Mouse (Mus musculus) intestine, embryonic 15.5 days (tissue): Measurements from ENCODE around the gene Bsn. TPM values are rescaled to one million over a fixed set of nuclear protein-coding genes. Genes with fewer than 3 reads are reported as not detected.

Experiments
- ATAC-seq: fragments of 200-750 bp; cut with Nextera tagmentation; 2 replicates; pipeline ENCODE4 v1.8.0; 2017; ENCODE audit warnings: moderate TSS enrichment, moderate library complexity
- H3K27ac ChIP-seq: fragments of 300-500 bp; sonication (generic); 2 replicates; pipeline ENCODE4 v1.5.1; 2015; ENCODE audit warnings: mild to moderate bottlenecking, inconsistent platforms
- H3K27me3 ChIP-seq: fragments of 300-500 bp; sonication (generic); replicated peaks from 2 replicates; pipeline ENCODE4 v1.6.1; 2015; ENCODE audit warnings: inconsistent platforms
- H3K36me3 ChIP-seq: fragments of 300-500 bp; sonication (generic); 2 replicates; pipeline ENCODE4 v1.6.1; 2015; ENCODE audit warnings: inconsistent platforms
- H3K4me1 ChIP-seq: fragments of 300-500 bp; sonication (generic); replicated peaks from 2 replicates; pipeline ENCODE4 v1.6.1; 2015; ENCODE audit warnings: inconsistent platforms
- H3K4me2 ChIP-seq: fragments of 300-500 bp; sonication (generic); replicated peaks from 2 replicates; pipeline ENCODE4 v1.6.1; 2015; ENCODE audit warnings: mild to moderate bottlenecking, inconsistent platforms
- H3K4me3 ChIP-seq: fragments of 300-500 bp; sonication (generic); replicated peaks from 2 replicates; pipeline ENCODE4 v1.5.1; 2015; ENCODE audit warnings: inconsistent platforms
- H3K9ac ChIP-seq: fragments of 300-500 bp; sonication (generic); 2 replicates; pipeline ENCODE4 v1.6.1; 2015; ENCODE audit warnings: inconsistent platforms
- H3K9me3 ChIP-seq: fragments of 300-500 bp; sonication (generic); 2 replicates; pipeline ENCODE4 v1.6.1; 2016; ENCODE audit warnings: inconsistent platforms
- whole genome bisulfite sequencing: fragments of 180-500 bp; shearing (Covaris S2); methylation state at CpG from one replicate; pipeline ENCODE4 v1.1.7; 2015; 5-methylcytosine and 5-hydroxymethylcytosine counted together
- polyA plus RNA-seq: library from polyadenylated mRNA; unstranded; fragments of >200 nt; fragmentation: Nextera tagmentation; extraction: Ambion mirVana; gene quantifications from 2 replicates; pipeline ENCODE4 v1.2.1, GENCODE M21; 2015

Gene Bsn
- 4.7 and 4.9 TPM in 2 replicates for polyA plus RNA-seq

DNA sequence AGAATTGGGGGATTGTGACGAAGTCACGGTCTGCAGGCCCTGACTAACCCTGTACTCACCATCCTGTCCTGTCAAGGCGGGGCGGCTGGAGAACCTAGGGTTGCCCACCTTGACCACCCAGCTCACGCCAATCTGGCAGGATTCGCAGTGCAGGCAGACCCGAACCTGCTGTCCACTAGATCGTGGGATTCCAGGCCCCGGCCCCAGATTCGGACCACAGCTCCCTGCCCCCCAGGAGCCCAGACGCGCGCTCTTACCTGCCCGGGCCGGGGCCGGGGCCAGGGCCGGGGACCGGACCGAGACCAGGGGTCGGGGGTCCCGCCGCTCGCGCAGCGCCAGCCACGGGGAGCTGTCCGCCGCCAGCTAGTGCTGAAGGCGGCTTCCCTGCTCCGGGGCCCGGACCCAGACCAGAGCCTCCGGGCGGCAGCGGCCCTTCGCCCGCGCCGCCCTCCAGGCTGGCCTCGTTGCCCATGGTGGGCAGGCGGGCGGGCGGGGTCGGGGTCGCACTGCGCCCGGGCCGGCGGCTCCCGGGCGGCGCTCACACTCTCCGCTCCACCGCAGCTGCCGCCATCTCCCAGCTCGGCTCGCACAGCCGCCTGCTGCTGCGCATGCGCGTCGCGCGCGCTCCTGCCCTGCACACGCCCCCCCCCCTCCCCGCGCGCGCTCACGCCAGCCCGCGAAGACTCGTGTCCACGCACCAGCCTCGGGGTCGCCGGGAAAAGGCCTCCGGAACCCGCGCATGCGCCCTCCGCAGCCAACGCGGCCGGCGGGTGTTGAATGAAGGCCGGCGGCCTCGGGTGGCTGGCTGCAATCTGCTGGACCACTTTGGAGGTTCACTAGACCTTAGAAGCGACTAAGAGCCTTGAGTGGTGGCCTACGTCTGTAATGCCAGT is at the start of gene Bsn:
Bsn (minus strand) TSS at position 598 of the 893 bp plus-strand sequence.
- Histone ChIP-seq H3K4me3 (peak within 1 kb of the TSS; percentile 65), H3K4me1 (peaks cover 8% of the 10 kb centered on the region; the same call in 1 of the 2 replicates), H3K27me3 (peaks cover 19% of the 10 kb centered on the region), H3K27ac (no peak within 1 kb of the TSS), H3K36me3 (no peaks in the 10 kb centered on the region), H3K4me2 (peak within 1 kb of the TSS; percentile 95), H3K9me3 (no peaks in the 10 kb centered on the region), H3K9ac (peak within 1 kb of the TSS; percentile 23)
- 1% methylated on average over 89 of the region's 91 CpGs for WGBS
- peak; percentile 88 for ATAC-seq

DNA sequence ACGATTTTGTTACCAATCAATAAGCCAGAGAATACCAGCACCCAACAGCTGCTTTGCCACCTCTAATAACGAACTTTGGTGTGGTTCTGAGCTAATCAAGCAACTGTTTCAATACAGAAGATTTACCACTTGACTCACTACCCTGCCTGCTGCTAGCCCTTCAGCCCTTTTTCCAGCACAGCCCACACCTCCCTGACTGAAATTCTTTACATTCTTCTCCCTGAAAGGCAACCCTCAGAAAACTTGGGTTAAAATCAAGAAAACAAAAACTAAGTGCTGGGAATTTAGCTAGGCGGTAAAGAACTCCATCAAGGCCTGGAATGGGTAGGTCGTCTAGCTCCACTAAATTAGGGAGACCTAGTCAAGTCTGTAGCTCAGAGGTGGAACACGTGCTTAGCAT is 49.8 kb upstream of the Bsn start:
- Histone ChIP-seq H3K36me3 (0 out of 2 replicates have a peak, but pooled peaks cover 2% of the 10 kb centered on the region), H3K4me3 (no peak overlapping the region), H3K27ac (no peak overlapping the region), H3K9ac (no peak overlapping the region), H3K9me3 (no peaks in the 10 kb centered on the region), H3K27me3 (no peaks in the 10 kb centered on the region), H3K4me2 (no peak overlapping the region), H3K4me1 (no peaks in the 10 kb centered on the region)
- 62% methylated on average over 5 of the region's 5 CpGs for WGBS
- ATAC-seq = no peak

GRCm38 (mm10) chr9:108238831-108239230 is 48.6 kb upstream of the Bsn start:
- 62% methylated on average over 3 of the region's 3 CpGs for WGBS
- no peak overlapping the region for H3K27ac ChIP-seq

GRCm38 (mm10) chr9:108238402-108238801 is 48.2 kb upstream of the Bsn start:
- 82% methylated on average over 2 of the region's 2 CpGs for WGBS
- no peak overlapping the region for H3K4me3 ChIP-seq
- H3K4me1 ChIP-seq = no peaks in the 10 kb centered on the region
- H3K9ac ChIP-seq = no peak overlapping the region
- ATAC-seq = no peak
- 0 out of 2 replicates have a peak, but pooled peaks cover 6% of the 10 kb centered on the region for H3K36me3 ChIP-seq
- no peak overlapping the region for H3K4me2 ChIP-seq
- no peaks in the 10 kb centered on the region for H3K27me3 ChIP-seq
- no peaks in the 10 kb centered on the region for H3K9me3 ChIP-seq
- H3K27ac ChIP-seq = no peak overlapping the region

More at GRCm38 (mm10) chr9:108238831-108239230, 48.6 kb upstream of the Bsn start:
- Histone ChIP-seq H3K4me2 (no peak overlapping the region), H3K27me3 (no peaks in the 10 kb centered on the region), H3K9ac (no peak overlapping the region), H3K4me3 (no peak overlapping the region), H3K4me1 (no peaks in the 10 kb centered on the region), H3K9me3 (no peaks in the 10 kb centered on the region), H3K36me3 (0 out of 2 replicates have a peak, but pooled peaks cover 6% of the 10 kb centered on the region)
- ATAC-seq = no peak

- Histone ChIP-seq H3K9me3 (no peaks in the 10 kb centered on the region), H3K4me2 (no peak overlapping the region), H3K36me3 (0 out of 2 replicates have a peak, but pooled peaks cover 6% of the 10 kb centered on the region), H3K9ac (no peak overlapping the region), H3K27me3 (no peaks in the 10 kb centered on the region), H3K27ac (no peak overlapping the region), H3K4me1 (no peaks in the 10 kb centered on the region), H3K4me3 (no peak overlapping the region)
- WGBS = 98% methylated on average over 2 of the region's 2 CpGs
- no peak for ATAC-seq
These were observed 44.5 kb upstream of the Bsn start for GRCm38 (mm10) chr9:108234682-108235081.

- WGBS = 80% methylated on average over 2 of the region's 2 CpGs
- no peak overlapping the region for H3K4me3 ChIP-seq
- no peaks in the 10 kb centered on the region for H3K4me1 ChIP-seq
- no peak overlapping the region for H3K9ac ChIP-seq
- no peaks in the 10 kb centered on the region for H3K9me3 ChIP-seq
- H3K27ac ChIP-seq = no peak overlapping the region
- no peak for ATAC-seq
- H3K4me2 ChIP-seq = no peak overlapping the region
- H3K27me3 ChIP-seq = no peaks in the 10 kb centered on the region
- H3K36me3 ChIP-seq = 0 out of 2 replicates have a peak, but pooled peaks cover 4% of the 10 kb centered on the region
These were observed 42.7 kb upstream of the Bsn start for GRCm38 (mm10) chr9:108232908-108233307.

GRCm38 (mm10) chr9:108227911-108228649 is 37.9 kb upstream of the Bsn start:
- 49% methylated on average over 2 of the region's 2 CpGs for WGBS
- Histone ChIP-seq H3K4me1 (no peaks in the 10 kb centered on the region), H3K27ac (no peak overlapping the region), H3K4me2 (no peak overlapping the region), H3K9ac (no peak overlapping the region), H3K4me3 (no peak overlapping the region), H3K27me3 (no peaks in the 10 kb centered on the region), H3K36me3 (no peaks in the 10 kb centered on the region), H3K9me3 (no peaks in the 10 kb centered on the region)
- no peak for ATAC-seq

GRCm38 (mm10) chr9:108225166-108225565 is 35.0 kb upstream of the Bsn start:
- Histone ChIP-seq H3K4me2 (no peak overlapping the region), H3K4me1 (no peaks in the 10 kb centered on the region), H3K27me3 (no peaks in the 10 kb centered on the region), H3K27ac (no peak overlapping the region), H3K9ac (no peak overlapping the region), H3K4me3 (no peak overlapping the region), H3K9me3 (no peaks in the 10 kb centered on the region), H3K36me3 (no peaks in the 10 kb centered on the region)
- ATAC-seq = no peak
- 80% methylated on average over 2 of the region's 2 CpGs for WGBS

GRCm38 (mm10) chr9:108223633-108224032 is 33.4 kb upstream of the Bsn start:
- H3K36me3 ChIP-seq = no peaks in the 10 kb centered on the region
- no peak overlapping the region for H3K4me2 ChIP-seq
- no peak for ATAC-seq
- no peak overlapping the region for H3K27ac ChIP-seq
- H3K9ac ChIP-seq = no peak overlapping the region
- H3K4me3 ChIP-seq = no peak overlapping the region
- WGBS = 66% methylated on average over 1 of the region's 1 CpGs
- no peaks in the 10 kb centered on the region for H3K4me1 ChIP-seq
- no peaks in the 10 kb centered on the region for H3K9me3 ChIP-seq
- no peaks in the 10 kb centered on the region for H3K27me3 ChIP-seq

- WGBS = 90% methylated on average over 3 of the region's 3 CpGs
- Histone ChIP-seq H3K27me3 (no peaks in the 10 kb centered on the region), H3K4me1 (no peaks in the 10 kb centered on the region), H3K9me3 (no peaks in the 10 kb centered on the region), H3K4me3 (no peak overlapping the region), H3K4me2 (no peak overlapping the region), H3K36me3 (0 out of 2 replicates have a peak, but pooled peaks cover 7% of the 10 kb centered on the region), H3K27ac (no peak overlapping the region), H3K9ac (no peak overlapping the region)
- ATAC-seq = no peak
These were observed 31.4 kb upstream of the Bsn start for GRCm38 (mm10) chr9:108221566-108221965.

DNA sequence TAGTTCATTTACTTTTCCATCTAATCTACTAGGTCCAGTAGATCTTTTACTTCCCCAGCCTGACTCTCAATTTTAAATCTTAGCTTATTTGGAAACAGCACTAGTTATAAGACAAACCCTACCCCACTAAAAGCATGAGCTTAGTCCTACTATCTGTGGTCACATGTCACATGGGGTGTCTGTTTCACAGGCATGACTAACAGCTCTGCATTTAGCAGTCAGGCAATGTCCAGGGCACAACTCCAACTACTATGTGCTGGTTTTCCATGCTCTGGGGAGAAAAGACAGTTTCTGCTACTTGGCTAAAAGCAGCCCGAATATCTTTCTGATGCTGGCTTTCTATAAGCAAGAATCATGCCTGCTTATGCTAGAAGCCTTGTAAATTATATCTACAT is 30.2 kb upstream of the Bsn start:
- H3K27ac ChIP-seq = no peak overlapping the region
- no peak overlapping the region for H3K9ac ChIP-seq
- H3K36me3 ChIP-seq = 0 out of 2 replicates have a peak, but pooled peaks cover 7% of the 10 kb centered on the region
- 85% methylated on average over 1 of the region's 1 CpGs for WGBS
- H3K4me1 ChIP-seq = no peaks in the 10 kb centered on the region
- no peaks in the 10 kb centered on the region for H3K27me3 ChIP-seq
- H3K4me3 ChIP-seq = no peak overlapping the region
- H3K4me2 ChIP-seq = no peak overlapping the region
- no peak for ATAC-seq
- H3K9me3 ChIP-seq = no peaks in the 10 kb centered on the region

GRCm38 (mm10) chr9:108219766-108220379 is 29.7 kb upstream of the Bsn start:
- H3K9me3 ChIP-seq = no peaks in the 10 kb centered on the region
- no peak overlapping the region for H3K27ac ChIP-seq
- no peak overlapping the region for H3K4me2 ChIP-seq
- H3K9ac ChIP-seq = no peak overlapping the region
- no peaks in the 10 kb centered on the region for H3K4me1 ChIP-seq
- no peak for ATAC-seq
- no peaks in the 10 kb centered on the region for H3K27me3 ChIP-seq
- no peak overlapping the region for H3K4me3 ChIP-seq
- 0 out of 2 replicates have a peak, but pooled peaks cover 7% of the 10 kb centered on the region for H3K36me3 ChIP-seq
- 84% methylated on average over 12 of the region's 12 CpGs for WGBS
